Mouse (Mus musculus) adrenal gland, adult 8-10 months (tissue): ENCODE data around the gene Smim14. TPM values are rescaled to one million over a fixed set of nuclear protein-coding genes. Genes with fewer than 3 reads are reported as not detected.

Source experiments
- DNase-seq: peaks from one replicate; pipeline ENCODE4 v3.0.0; 2022
- total RNA-seq, 4 experiments: library from RNA; stranded (reverse); gene quantifications; 2 replicates each; pipeline ENCODE4 v1.2.4; 2022

Gene Smim14
- total RNA-seq, 4 experiments from 2014 or later: 187 to 201 (median 193) TPM

DNA sequence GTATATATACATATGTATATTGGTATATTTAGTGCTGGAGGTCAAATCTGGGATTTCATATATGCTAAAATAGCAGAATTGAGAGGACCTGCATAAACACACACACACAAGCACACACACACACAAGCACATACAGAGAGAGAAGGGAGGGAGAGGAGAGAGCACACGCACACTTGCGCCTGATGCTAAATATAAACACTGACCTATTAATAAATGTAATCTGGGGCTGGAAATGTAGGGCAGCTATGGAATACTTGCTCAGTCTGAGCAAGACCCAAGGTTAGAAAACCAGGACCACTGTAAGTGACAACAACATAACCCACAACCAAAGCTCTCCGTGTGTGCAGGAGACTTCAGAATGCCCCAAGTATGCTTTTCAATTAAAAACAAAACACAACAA, 77.5 kb downstream of the Smim14 start:
- no peak for DNase-seq

DNA sequence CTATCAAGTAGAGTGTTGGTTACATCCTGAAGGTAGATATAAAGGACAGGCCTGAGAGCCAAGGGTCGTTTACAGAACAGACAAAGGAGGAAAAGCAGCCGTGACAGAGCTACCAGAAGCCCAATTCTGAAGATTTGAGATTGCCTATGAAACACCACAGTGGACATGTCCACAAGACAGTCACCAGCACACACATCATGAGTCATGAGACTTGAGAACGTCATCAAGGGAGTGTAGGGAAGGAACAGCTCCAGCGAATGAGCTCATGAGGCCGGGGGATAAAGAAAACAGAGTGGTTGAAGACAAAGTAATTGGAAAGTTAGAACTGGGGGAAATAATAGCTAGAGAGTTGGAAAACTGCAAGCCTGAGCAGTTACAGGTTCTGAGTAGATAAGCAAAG, 79.1 kb downstream of the Smim14 start:
- DNase-seq: no peak

DNA sequence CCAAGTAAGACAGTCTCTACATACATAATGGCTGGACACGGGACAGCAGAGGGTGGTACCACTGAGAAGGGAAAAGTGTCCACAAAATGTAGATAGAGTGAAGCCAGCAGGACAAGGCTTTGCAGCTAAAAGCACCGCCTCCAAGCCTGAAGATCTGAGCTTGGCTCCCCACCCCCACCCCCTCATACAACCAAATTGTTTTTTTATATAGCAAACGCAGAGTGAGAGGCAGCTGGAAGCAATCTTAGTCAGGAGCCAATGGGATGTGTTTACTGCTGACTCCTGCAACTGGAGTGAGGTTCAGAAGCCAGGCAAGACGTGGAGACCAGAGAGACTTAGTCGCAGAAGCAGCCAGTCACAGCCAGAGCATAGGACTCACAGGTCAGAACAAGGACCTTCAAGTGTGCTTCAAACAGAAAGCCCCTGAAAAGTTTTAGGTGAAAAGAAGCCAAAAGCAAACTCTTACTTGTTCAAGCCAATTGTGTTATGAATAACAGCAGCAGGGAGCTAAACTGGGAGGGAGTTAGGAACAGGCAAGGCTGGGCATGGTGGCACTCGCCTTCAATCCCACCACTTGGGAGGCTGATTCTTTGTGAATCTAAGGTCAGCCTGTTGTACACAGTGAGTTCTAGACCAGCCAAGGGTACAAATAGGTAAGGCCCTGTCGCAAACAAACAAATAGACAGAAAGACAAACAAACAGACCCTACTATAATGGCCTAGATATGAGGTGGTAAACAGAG, 79.7 kb downstream of the Smim14 start:
- DNase-seq: no peak

- DNase-seq: no peak
These were observed 82.2 kb downstream of the Smim14 start for GRCm38 (mm10) chr5:65454771-65455170.

DNA sequence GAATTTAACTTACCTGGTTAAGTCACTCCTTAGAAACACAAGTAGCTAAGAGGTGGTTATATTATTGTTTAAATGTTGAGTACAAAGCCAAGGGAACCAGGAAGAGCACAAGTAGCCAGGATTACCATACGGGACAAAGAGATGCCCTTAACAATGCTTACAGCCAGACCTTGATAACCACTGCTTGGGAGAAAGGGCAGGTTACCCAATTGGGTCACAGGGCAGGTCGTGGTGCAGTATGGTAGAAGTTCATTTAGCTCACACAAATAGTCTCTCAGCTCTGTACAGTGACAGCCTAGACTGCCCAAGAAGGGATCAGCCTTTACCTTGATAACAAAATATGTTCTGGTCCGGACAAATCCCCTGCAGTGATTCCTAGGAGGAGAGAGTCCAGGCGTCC, 88.0 kb downstream of the Smim14 start:
- DNase-seq: no peak

- DNase-seq: no peak
These were observed 89.2 kb downstream of the Smim14 start for GRCm38 (mm10) chr5:65447826-65448225.

DNA sequence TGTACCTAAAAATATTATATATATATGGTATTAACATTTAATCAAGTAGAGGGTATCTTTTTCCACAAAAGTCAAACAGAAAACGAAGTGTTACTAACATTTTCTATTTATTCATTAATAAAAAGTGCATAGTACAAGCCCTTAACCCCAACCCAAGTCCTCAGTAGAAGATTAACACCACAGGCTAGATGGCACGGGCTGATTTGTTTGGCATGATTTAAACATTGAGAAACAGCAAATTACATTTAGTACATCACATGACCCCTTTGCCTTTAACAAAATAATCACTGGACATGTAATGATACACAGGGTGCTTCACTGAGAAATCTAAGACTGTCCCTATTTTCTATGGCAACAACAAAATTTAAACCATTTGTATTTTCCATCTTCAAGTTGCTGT, 90.2 kb downstream of the Smim14 start:
- no peak for DNase-seq

GRCm38 (mm10) chr5:65444981-65445380, 92.0 kb downstream of the Smim14 start:
- no peak for DNase-seq

DNA sequence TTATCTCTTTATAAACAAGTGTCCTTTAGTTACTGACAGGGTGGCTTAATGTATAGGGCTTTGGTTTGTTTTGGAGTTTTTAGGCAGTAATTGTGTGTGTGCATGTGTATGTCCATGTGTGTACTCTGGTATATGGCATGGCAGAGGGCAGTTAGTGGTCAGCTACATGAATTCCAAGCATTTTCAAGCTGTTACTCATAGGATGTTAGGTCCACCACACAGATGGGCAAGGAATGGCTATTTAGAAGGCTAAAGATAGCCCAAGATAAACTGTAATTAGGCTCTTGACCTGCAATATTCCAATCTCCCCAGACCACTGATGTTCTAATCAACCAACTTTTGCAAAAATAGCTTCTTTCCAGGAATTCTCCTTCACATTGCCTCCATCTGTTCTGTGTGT, 98.9 kb downstream of the Smim14 start:
- no peak for DNase-seq

GRCm38 (mm10) chr5:65435806-65436561, 101.0 kb downstream of the Smim14 start, which contains the start of gene Ugdh:
Gene Ugdh, minus strand, starts transcription at chr5:65435949.
- peak; percentile 96 for DNase-seq

- DNase-seq: no peak
These were observed 101.6 kb downstream of the Smim14 start for GRCm38 (mm10) chr5:65435363-65435805.

DNA sequence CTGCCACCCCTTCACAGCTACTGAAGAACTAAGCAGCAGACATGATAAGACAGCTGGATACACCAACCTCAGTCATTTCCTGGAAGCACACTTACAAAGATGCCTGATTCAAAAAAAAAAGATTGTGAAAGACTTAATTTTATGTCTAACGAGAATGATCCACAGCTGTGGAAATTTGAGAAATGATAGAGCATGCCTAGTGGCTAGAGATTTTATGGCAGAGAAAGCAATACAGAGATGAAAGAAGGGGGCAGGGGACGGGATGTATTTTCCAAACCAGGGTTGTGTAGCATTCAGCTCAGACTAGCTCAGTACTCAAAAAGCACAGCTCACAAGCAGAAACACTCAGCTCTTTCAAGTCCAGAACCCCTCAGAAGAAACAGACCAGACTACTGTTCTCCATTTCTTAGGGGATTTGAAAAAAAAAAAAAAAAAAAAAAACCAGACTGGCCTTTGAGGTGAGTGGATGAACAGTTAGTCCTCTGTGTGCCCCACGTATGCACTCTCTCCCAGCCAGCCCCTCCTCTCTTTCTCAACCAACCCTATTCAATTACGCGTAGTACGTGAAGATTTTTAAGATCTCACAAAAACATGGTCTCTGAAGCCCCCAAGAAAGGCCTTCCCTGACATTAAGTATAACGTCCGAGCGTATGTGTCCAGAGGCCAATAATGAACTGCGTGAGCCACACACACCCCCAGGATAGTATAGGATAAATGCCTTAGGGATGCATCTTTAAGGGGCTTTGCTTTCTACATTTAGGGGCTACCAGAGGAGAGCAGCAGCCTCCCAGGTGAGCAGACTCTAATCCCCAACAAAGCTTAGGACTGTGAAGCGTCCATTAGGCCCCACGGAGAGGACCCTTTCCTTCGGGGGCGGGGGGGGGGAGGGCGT, 102.3 kb downstream of the Smim14 start:
- DNase-seq: no peak

GRCm38 (mm10) chr5:65429441-65429840, 107.5 kb downstream of the Smim14 start:
- DNase-seq: no peak

- DNase-seq: no peak
These were observed 108.7 kb downstream of the Smim14 start for GRCm38 (mm10) chr5:65428321-65428720.

DNA sequence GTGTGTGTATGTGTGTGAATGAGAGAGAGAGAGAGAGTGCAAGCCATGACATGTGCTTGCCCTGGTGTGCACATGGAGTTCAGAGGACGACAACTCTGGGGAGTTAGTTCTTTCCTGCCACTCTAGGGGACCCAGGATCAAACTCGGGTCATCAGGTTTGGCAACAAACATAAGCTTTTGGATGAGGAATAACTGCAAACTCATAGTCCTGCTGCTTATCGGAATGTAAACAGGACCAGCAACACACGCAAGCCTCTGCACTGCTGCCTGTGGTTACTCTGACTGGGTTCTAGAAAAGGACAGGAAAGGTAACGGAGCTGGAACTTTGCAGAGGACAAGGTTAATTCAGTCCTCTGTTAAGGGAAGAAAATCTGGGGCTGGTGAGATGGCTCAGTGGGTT, 111.7 kb downstream of the Smim14 start:
- no peak for DNase-seq

GRCm38 (mm10) chr5:65424215-65424614, 112.8 kb downstream of the Smim14 start:
- DNase-seq: no peak

- DNase-seq: no peak
These were observed 114.2 kb downstream of the Smim14 start for GRCm38 (mm10) chr5:65422803-65423202.

GRCm38 (mm10) chr5:65420822-65421221, 116.2 kb downstream of the Smim14 start:
- no peak for DNase-seq

- DNase-seq: no peak
These were observed 117.8 kb downstream of the Smim14 start for GRCm38 (mm10) chr5:65419136-65419535.

GRCm38 (mm10) chr5:65415653-65416458, 121.1 kb downstream of the Smim14 start:
- DNase-seq: no peak

DNA sequence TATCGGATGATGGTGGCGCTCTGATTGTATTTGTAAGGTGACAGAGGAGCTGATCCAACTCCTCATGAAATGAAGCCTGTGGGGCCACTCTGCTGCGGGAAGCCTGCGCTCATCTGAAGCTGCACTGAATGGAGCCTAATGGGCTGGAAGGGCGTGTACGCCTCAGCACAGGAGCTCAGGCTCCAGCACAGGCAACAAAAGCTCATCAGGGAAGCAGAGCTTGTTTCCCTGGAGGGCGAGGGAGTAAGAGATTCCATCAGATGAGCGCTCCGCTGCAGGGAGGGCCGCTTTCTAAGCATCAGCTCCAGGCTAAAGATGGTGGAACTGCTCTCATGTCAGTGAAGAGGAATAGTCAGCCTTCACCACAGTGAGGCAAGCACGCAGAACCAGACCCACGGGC, 129.0 kb downstream of the Smim14 start:
- no peak for DNase-seq
